Mouse (Mus musculus): ENCODE results near the gene Lig1. TPM values are rescaled to one million over a fixed set of nuclear protein-coding genes. Genes with fewer than 3 reads are reported as not detected.

Lig1 gene
- 9.5 and 11.3 TPM in 2 replicates for polyA plus RNA-seq (2012; rRNA removed)

- no peaks in the 10 kb centered on the region; the same call in 1 of the 2 replicates for H3K4me1 ChIP-seq (ENCODE audit: control insufficient read depth, insufficient read depth, low read length)
- no peaks in the 10 kb centered on the region for H3K27me3 ChIP-seq (ENCODE audit: control insufficient read depth, insufficient read depth, low read length)
- no peak within 1 kb of the TSS for H3K27ac ChIP-seq (ENCODE audit: control insufficient read depth, insufficient read depth, low read depth, low read length)
- H3K36me3 ChIP-seq (ENCODE audit: control insufficient read depth, insufficient read depth, low read length): no peaks in the 10 kb centered on the region
- H3K4me3 ChIP-seq (ENCODE audit: control insufficient read depth, low read depth, low read length): peak within 1 kb of the TSS; percentile 88
- TF ChIP-seq POLR2A (IDR thresholded peaks at IDR 0.05; ENCODE audit: control insufficient read depth, low read depth, low read length) (no peak), CTCF (IDR thresholded peaks at IDR 0.05; ENCODE audit: control insufficient read depth, insufficient read depth, insufficient replicate concordance, low read depth, low read length) (no peak)
Observed at GRCm38 (mm10) chr7:13277081-13277480, at the start of gene Lig1. TSS of gene Lig1 (plus strand) at chr7:13277283.

DNA sequence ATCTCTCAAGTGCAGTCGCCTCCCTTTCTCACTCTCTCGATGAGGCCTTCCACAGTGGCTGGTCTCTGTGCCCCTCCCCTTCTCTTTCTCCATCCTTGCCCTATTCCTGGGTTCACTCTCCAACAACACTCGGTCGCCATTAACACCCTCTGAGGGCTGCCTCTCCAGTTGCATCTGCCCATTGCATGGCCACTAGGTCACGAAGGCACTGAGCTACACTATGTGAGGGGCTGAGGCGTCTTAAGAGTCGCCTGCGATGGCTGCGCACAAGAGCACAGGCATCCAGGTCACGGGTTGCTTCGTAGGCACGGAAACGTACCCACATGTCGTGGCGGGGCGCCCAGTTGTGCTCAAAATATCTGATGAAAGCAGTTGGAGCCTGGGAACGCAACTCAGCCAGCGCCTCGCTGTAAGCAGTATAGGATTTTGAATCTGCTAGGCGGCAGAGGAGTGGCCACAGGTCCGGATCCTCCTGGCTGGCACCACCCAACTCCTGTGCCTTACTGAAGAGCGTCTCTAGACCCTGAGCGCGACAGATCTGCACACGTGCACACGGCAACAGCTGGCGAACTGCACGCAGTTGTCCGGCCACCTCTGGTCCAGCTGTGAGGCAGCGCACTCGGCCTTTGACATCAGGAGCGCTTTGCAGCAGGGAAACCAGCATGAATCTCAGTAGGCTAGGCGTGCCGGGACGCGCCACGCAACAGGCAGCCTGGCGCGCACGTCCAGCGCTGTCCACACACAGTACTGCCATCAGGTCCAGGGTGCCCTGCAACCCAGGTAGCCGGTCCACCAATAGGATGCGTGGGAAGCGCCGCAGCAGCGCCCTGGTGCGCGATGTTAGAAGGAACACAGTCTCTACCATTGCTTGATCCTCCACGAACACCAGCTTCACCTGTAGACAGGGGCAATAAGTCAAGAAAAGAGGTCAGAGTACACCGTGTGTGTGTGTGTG lies 16.1 kb upstream of the Lig1 start:
- Histone ChIP-seq H3K4me3 (ENCODE audit: control insufficient read depth, low read depth, low read length) (no peak overlapping the region), H3K4me1 (ENCODE audit: control insufficient read depth, insufficient read depth, low read length) (0 out of 2 replicates have a peak, but pooled peaks cover 3% of the 10 kb centered on the region), H3K27me3 (ENCODE audit: control insufficient read depth, insufficient read depth, low read length) (no peaks in the 10 kb centered on the region), H3K27ac (ENCODE audit: control insufficient read depth, insufficient read depth, low read depth, low read length) (no peak overlapping the region), H3K36me3 (ENCODE audit: control insufficient read depth, insufficient read depth, low read length) (no peaks in the 10 kb centered on the region)
- TF ChIP-seq CTCF (IDR thresholded peaks at IDR 0.05; ENCODE audit: control insufficient read depth, insufficient read depth, insufficient replicate concordance, low read depth, low read length): no peak
- no peak for TF ChIP-seq POLR2A (IDR thresholded peaks at IDR 0.05; ENCODE audit: control insufficient read depth, low read depth, low read length)

DNA sequence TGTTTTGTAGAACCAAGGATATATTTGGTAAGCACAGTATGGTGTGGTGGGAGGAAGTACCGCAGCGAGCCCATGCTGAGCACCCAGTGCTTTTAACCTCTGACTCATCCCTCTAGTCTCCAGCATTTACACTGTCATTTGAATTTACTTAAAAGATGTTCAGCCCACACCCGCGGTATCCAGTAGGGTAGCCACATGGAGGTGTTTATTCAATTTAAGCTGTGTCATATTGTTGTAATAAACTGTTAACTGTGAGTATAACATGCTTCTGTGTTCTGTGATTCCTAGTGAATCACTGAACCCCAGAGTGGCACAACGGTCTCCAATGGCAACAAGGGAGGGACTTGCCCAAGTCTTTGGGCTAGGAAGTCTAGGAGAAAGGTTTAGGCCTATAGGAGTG lies 13.2 kb upstream of the Lig1 start:
- H3K27me3 ChIP-seq (ENCODE audit: control insufficient read depth, insufficient read depth, low read length): no peaks in the 10 kb centered on the region
- H3K4me1 ChIP-seq (ENCODE audit: control insufficient read depth, insufficient read depth, low read length): 0 out of 2 replicates have a peak, but pooled peaks cover 3% of the 10 kb centered on the region
- no peaks in the 10 kb centered on the region for H3K36me3 ChIP-seq (ENCODE audit: control insufficient read depth, insufficient read depth, low read length)
- no peak overlapping the region for H3K4me3 ChIP-seq (ENCODE audit: control insufficient read depth, low read depth, low read length)
- H3K27ac ChIP-seq (ENCODE audit: control insufficient read depth, insufficient read depth, low read depth, low read length): no peak overlapping the region
- no peak for TF ChIP-seq POLR2A (IDR thresholded peaks at IDR 0.05; ENCODE audit: control insufficient read depth, low read depth, low read length)
- TF ChIP-seq CTCF (IDR thresholded peaks at IDR 0.05; ENCODE audit: control insufficient read depth, insufficient read depth, insufficient replicate concordance, low read depth, low read length): no peak

GRCm38 (mm10) chr7:13264396-13264795 lies 12.7 kb upstream of the Lig1 start:
- H3K27me3 ChIP-seq (ENCODE audit: control insufficient read depth, insufficient read depth, low read length): no peaks in the 10 kb centered on the region
- no peak for TF ChIP-seq POLR2A (IDR thresholded peaks at IDR 0.05; ENCODE audit: control insufficient read depth, low read depth, low read length)

DNA sequence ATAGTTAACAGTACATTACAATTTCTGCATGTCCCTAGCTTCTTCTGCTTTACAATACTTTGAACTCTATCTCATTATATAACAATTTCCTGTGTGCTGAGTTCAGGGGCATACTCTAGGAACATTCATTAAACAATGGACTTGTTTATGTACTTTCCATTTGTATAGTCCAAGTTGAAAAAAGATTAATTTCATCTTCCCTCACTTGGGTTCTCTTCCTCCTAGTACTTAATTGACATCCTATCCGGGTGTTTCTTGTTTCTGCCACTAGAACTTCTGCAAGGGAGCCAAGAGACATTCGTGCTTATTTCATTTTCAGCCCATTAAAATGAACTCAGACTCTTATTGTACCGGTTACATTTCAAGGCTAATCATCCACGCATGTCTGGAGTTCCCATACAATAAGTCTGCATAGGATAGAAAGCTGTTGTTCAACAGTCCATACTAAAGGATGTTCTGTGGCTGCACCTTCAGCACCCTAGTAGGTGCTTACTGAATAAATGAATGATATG lies 8.3 kb upstream of the Lig1 start:
- H3K4me3 ChIP-seq (ENCODE audit: control insufficient read depth, low read depth, low read length): no peak overlapping the region

More at GRCm38 (mm10) chr7:13264396-13264795, 12.7 kb upstream of the Lig1 start:
- H3K4me1 ChIP-seq (ENCODE audit: control insufficient read depth, insufficient read depth, low read length): 0 out of 2 replicates have a peak, but pooled peaks cover 3% of the 10 kb centered on the region
- H3K4me3 ChIP-seq (ENCODE audit: control insufficient read depth, low read depth, low read length): no peak overlapping the region
- H3K36me3 ChIP-seq (ENCODE audit: control insufficient read depth, insufficient read depth, low read length): no peaks in the 10 kb centered on the region
- H3K27ac ChIP-seq (ENCODE audit: control insufficient read depth, insufficient read depth, low read depth, low read length): no peak overlapping the region

GRCm38 (mm10) chr7:13269394-13269793 lies 7.7 kb upstream of the Lig1 start:
- Histone ChIP-seq H3K4me1 (ENCODE audit: control insufficient read depth, insufficient read depth, low read length) (no peaks in the 10 kb centered on the region), H3K36me3 (ENCODE audit: control insufficient read depth, insufficient read depth, low read length) (no peaks in the 10 kb centered on the region), H3K4me3 (ENCODE audit: control insufficient read depth, low read depth, low read length) (no peak overlapping the region), H3K27me3 (ENCODE audit: control insufficient read depth, insufficient read depth, low read length) (no peaks in the 10 kb centered on the region), H3K27ac (ENCODE audit: control insufficient read depth, insufficient read depth, low read depth, low read length) (no peak overlapping the region)
- TF ChIP-seq POLR2A (IDR thresholded peaks at IDR 0.05; ENCODE audit: control insufficient read depth, low read depth, low read length) (no peak), CTCF (IDR thresholded peaks at IDR 0.05; ENCODE audit: control insufficient read depth, insufficient read depth, insufficient replicate concordance, low read depth, low read length) (no peak)

More for the DNA sequence above, 8.3 kb upstream of the Lig1 start:
- H3K4me1 ChIP-seq (ENCODE audit: control insufficient read depth, insufficient read depth, low read length): no peaks in the 10 kb centered on the region
- H3K36me3 ChIP-seq (ENCODE audit: control insufficient read depth, insufficient read depth, low read length): no peaks in the 10 kb centered on the region
- H3K27ac ChIP-seq (ENCODE audit: control insufficient read depth, insufficient read depth, low read depth, low read length): no peak overlapping the region
- no peak for TF ChIP-seq POLR2A (IDR thresholded peaks at IDR 0.05; ENCODE audit: control insufficient read depth, low read depth, low read length)
- no peak for TF ChIP-seq CTCF (IDR thresholded peaks at IDR 0.05; ENCODE audit: control insufficient read depth, insufficient read depth, insufficient replicate concordance, low read depth, low read length)
- H3K27me3 ChIP-seq (ENCODE audit: control insufficient read depth, insufficient read depth, low read length): no peaks in the 10 kb centered on the region

DNA sequence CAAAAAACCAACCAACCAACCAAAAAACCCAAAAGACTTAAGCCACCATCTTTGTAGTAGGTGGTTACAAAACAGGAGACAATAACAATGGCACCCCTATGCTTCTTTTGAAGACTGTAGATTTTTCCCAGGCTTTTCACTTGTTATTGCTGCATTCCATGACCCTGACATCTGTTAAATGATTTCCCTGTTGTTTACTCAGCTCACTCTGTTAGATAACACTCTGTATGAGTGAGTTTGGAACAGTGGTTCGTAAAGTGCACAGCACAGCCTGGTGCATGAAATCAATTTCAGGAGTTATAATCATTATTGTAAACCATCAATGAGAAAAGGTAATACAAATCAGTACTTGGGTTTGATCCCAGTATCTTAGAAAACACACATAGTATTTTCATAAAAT lies 5.4 kb upstream of the Lig1 start:
- no peaks in the 10 kb centered on the region for H3K4me1 ChIP-seq (ENCODE audit: control insufficient read depth, insufficient read depth, low read length)
- no peak for TF ChIP-seq POLR2A (IDR thresholded peaks at IDR 0.05; ENCODE audit: control insufficient read depth, low read depth, low read length)
- no peak for TF ChIP-seq CTCF (IDR thresholded peaks at IDR 0.05; ENCODE audit: control insufficient read depth, insufficient read depth, insufficient replicate concordance, low read depth, low read length)
- no peaks in the 10 kb centered on the region for H3K27me3 ChIP-seq (ENCODE audit: control insufficient read depth, insufficient read depth, low read length)
- H3K27ac ChIP-seq (ENCODE audit: control insufficient read depth, insufficient read depth, low read depth, low read length): no peak overlapping the region
- no peaks in the 10 kb centered on the region for H3K36me3 ChIP-seq (ENCODE audit: control insufficient read depth, insufficient read depth, low read length)
- no peak overlapping the region for H3K4me3 ChIP-seq (ENCODE audit: control insufficient read depth, low read depth, low read length)

All from testis, adult 2 months (tissue).